Mouse (Mus musculus) forebrain, embryonic 12.5 days (tissue): ENCODE results near the gene Prr7. TPM values are rescaled to one million over a fixed set of nuclear protein-coding genes. Genes with fewer than 3 reads are reported as not detected.

Source experiments
- ATAC-seq: fragments of 200-750 bp; cut with Nextera tagmentation; 2 replicates; pipeline ENCODE4 v1.8.0; 2017; ENCODE audit warnings: moderate TSS enrichment; ENCODE audit not compliant: low FRiP score
- H3K27ac ChIP-seq: fragments of 300-500 bp; sonication (generic); 2 replicates; pipeline ENCODE4 v1.5.1; 2016; ENCODE audit warnings: mild to moderate bottlenecking
- H3K27me3 ChIP-seq: fragments of 300-500 bp; sonication (generic); 2 replicates; pipeline ENCODE4 v1.6.1; 2016; ENCODE audit warnings: mild to moderate bottlenecking
- H3K36me3 ChIP-seq: fragments of 300-500 bp; sonication (generic); replicated peaks from 2 replicates; pipeline ENCODE4 v1.6.1; 2016; ENCODE audit warnings: mild to moderate bottlenecking
- H3K4me1 ChIP-seq: fragments of 300-500 bp; sonication (generic); 2 replicates; pipeline ENCODE4 v1.6.1; 2016
- H3K4me2 ChIP-seq: fragments of 300-500 bp; sonication (generic); 2 replicates; pipeline ENCODE4 v1.6.1; 2016; ENCODE audit warnings: mild to moderate bottlenecking, moderate library complexity
- H3K4me3 ChIP-seq: fragments of 300-500 bp; sonication (generic); replicated peaks from 2 replicates; pipeline ENCODE4 v1.5.1; 2016; ENCODE audit warnings: mild to moderate bottlenecking
- H3K9ac ChIP-seq: fragments of 300-500 bp; sonication (generic); 2 replicates; pipeline ENCODE4 v1.6.1; 2016; ENCODE audit warnings: mild to moderate bottlenecking
- H3K9me3 ChIP-seq: fragments of 300-500 bp; sonication (generic); 2 replicates; pipeline ENCODE4 v1.6.1; 2016
- WGBS: fragments of 180-500 bp; shearing (Covaris S2); methylation state at CpG from one replicate; pipeline ENCODE4 v1.1.7; 2016; 5-methylcytosine and 5-hydroxymethylcytosine counted together
- polyA plus RNA-seq: library from polyadenylated mRNA; unstranded; fragments of >200 nt; fragmentation: Nextera tagmentation; extraction: Ambion mirVana; gene quantifications from 2 replicates; pipeline ENCODE4 v1.2.1, GENCODE M21; 2016

The Prr7 gene
- polyA plus RNA-seq, 1 experiment from 2014 or later = 2.7 TPM

DNA sequence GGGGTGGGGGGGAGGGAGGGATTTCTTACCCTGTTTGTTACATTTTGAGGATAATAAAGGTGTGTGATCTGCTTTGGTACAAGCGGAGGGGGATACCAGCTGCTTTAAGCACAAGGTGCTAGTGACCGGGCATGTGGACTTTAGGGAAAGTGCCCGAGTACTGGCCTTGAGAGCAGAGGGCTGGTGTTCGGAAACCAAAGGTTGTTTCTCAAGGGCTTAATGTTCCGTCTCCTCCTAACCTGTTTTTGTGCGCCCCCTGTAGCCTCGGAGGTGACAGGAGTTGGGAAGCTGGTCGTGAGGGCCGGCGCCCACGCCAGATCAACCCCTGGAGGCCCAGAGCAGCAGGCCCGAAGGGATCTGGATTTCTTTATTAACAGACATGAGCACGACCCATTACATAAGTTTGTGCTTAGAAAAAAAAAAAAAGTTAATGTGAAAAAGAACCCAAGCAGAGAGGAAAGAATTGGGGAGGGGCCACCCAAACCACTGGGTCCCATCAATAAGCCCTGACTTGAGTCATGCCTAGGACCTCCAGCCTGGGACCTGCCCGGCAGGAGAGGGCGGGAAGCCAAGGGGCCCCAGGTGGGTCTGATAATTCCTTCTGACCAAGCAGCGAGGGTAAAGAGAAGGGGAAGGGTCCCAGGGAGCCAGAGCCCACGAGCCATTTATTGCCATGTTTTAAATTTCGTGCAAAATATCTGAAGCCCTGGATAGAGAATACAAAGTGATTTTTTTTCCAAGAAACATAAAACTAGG is 9.2 kb downstream of the Prr7 start:
- H3K27ac ChIP-seq = peak overlapping the region; percentile 89
- no peak for ATAC-seq
- H3K36me3 ChIP-seq = peaks cover 51% of the 10 kb centered on the region
- peak overlapping the region; percentile 57 for H3K4me3 ChIP-seq
- peak overlapping the region; percentile 79 for H3K9ac ChIP-seq
- no peaks in the 10 kb centered on the region for H3K27me3 ChIP-seq
- no peaks in the 10 kb centered on the region for H3K9me3 ChIP-seq
- peaks cover 80% of the 10 kb centered on the region for H3K4me1 ChIP-seq
- H3K4me2 ChIP-seq = peak overlapping the region; percentile 99
- WGBS = 18% methylated on average over 18 of the region's 18 CpGs

- H3K27ac ChIP-seq = peak overlapping the region; percentile 50; the same call in 1 of the 2 replicates
- H3K27me3 ChIP-seq = no peaks in the 10 kb centered on the region
- no peak overlapping the region for H3K9ac ChIP-seq
- 66% methylated on average over 11 of the region's 11 CpGs for WGBS
- H3K4me1 ChIP-seq = peaks cover 73% of the 10 kb centered on the region
- H3K4me3 ChIP-seq = no peak overlapping the region; the same call in 1 of the 2 replicates
- ATAC-seq = no peak
- no peaks in the 10 kb centered on the region for H3K9me3 ChIP-seq
- peaks cover 56% of the 10 kb centered on the region for H3K36me3 ChIP-seq
- H3K4me2 ChIP-seq = peak overlapping the region; percentile 19; the same call in 1 of the 2 replicates
Measured at GRCm38 (mm10) chr13:55473961-55474360, 9.9 kb downstream of the Prr7 start.

DNA sequence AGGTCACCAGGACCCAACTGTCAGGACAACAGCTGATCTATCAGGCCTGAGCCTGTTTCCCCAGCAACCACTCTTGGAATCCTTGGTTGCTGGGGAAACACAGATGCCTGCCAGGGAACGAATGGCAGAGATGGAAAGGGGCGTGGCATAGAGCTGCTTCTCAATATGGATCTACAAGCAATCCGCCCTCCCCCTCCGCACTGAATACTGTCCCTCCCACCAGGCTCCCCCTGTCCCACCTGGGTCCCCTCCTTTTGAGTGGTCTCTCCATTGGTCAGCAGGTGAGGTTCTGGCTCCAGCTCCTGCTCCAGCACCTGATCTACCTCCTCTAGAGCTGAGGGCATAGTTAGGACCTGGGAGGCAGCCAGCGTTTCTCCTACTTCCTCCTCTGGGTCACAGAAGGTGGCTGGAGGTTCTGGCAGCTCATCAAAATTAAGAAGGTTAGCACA is 10.6 kb downstream of the Prr7 start:
- WGBS = 23% methylated on average over 5 of the region's 5 CpGs
- Histone ChIP-seq H3K4me2 (peak overlapping the region; percentile 19), H3K27me3 (no peaks in the 10 kb centered on the region), H3K27ac (peak overlapping the region; percentile 82), H3K9ac (peak overlapping the region; percentile 33; the same call in 1 of the 2 replicates), H3K4me1 (peaks cover 66% of the 10 kb centered on the region), H3K4me3 (no peak overlapping the region), H3K36me3 (peaks cover 63% of the 10 kb centered on the region), H3K9me3 (no peaks in the 10 kb centered on the region)
- ATAC-seq = peak; percentile 27

DNA sequence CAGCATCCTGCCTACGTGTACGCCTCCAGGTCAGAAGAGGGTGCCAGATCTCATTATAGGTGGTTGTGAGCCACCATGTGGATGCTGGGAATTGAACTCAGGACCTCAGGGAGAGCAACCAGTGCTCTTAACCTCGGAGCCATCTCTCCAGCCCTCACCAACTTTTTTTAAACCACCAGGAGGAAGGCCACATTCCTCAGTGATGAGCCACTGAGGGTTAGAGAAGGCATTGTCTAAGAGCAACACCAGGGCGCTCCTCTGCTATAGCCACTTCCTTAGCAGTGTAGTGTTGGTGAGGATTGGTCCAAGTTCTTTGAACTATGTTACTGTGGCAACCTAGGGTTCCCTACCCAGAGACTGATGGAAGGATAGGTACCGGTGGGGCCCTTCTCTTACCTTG is 11.7 kb downstream of the Prr7 start:
- ATAC-seq = no peak
- no peaks in the 10 kb centered on the region for H3K27me3 ChIP-seq
- H3K27ac ChIP-seq = peak overlapping the region; percentile 82

GRCm38 (mm10) chr13:55476256-55476655 is 12.2 kb downstream of the Prr7 start:
- H3K4me3 ChIP-seq = no peak overlapping the region
- 91% methylated on average over 8 of the region's 8 CpGs for WGBS
- no peak for ATAC-seq
- H3K9me3 ChIP-seq = no peaks in the 10 kb centered on the region
- peak overlapping the region; percentile 57 for H3K27ac ChIP-seq
- no peak overlapping the region for H3K9ac ChIP-seq
- no peaks in the 10 kb centered on the region for H3K27me3 ChIP-seq
- H3K36me3 ChIP-seq = peaks cover 79% of the 10 kb centered on the region
- H3K4me2 ChIP-seq = no peak overlapping the region
- peaks cover 50% of the 10 kb centered on the region for H3K4me1 ChIP-seq

More for the DNA sequence above, 11.7 kb downstream of the Prr7 start:
- H3K4me3 ChIP-seq = no peak overlapping the region
- H3K9ac ChIP-seq = no peak overlapping the region
- H3K36me3 ChIP-seq = peaks cover 74% of the 10 kb centered on the region
- H3K4me1 ChIP-seq = peaks cover 55% of the 10 kb centered on the region
- WGBS = 93% methylated on average over 5 of the region's 5 CpGs
- H3K9me3 ChIP-seq = no peaks in the 10 kb centered on the region
- no peak overlapping the region for H3K4me2 ChIP-seq

GRCm38 (mm10) chr13:55477492-55477891 is 13.4 kb downstream of the Prr7 start:
- H3K36me3 ChIP-seq = peaks cover 91% of the 10 kb centered on the region

GRCm38 (mm10) chr13:55478036-55478435 is 14.0 kb downstream of the Prr7 start:
- no peak overlapping the region for H3K9ac ChIP-seq
- H3K27me3 ChIP-seq = no peaks in the 10 kb centered on the region
- no peaks in the 10 kb centered on the region for H3K9me3 ChIP-seq
- H3K4me2 ChIP-seq = no peak overlapping the region
- ATAC-seq = no peak
- WGBS = 48% methylated on average over 5 of the region's 5 CpGs
- no peak overlapping the region for H3K4me3 ChIP-seq
- H3K27ac ChIP-seq = 0 out of 2 replicates have a peak overlapping the region, but pooled peaks have one; percentile 8
- H3K4me1 ChIP-seq = peaks cover 41% of the 10 kb centered on the region
- H3K36me3 ChIP-seq = peaks cover 96% of the 10 kb centered on the region

More at GRCm38 (mm10) chr13:55477492-55477891, 13.4 kb downstream of the Prr7 start:
- no peak overlapping the region for H3K4me2 ChIP-seq
- H3K27ac ChIP-seq = 0 out of 2 replicates have a peak overlapping the region, but pooled peaks have one; percentile 8
- H3K27me3 ChIP-seq = no peaks in the 10 kb centered on the region
- no peak overlapping the region for H3K9ac ChIP-seq
- no peaks in the 10 kb centered on the region for H3K9me3 ChIP-seq
- no peak for ATAC-seq
- no peak overlapping the region for H3K4me3 ChIP-seq
- 73% methylated on average over 16 of the region's 16 CpGs for WGBS
- peaks cover 41% of the 10 kb centered on the region for H3K4me1 ChIP-seq

DNA sequence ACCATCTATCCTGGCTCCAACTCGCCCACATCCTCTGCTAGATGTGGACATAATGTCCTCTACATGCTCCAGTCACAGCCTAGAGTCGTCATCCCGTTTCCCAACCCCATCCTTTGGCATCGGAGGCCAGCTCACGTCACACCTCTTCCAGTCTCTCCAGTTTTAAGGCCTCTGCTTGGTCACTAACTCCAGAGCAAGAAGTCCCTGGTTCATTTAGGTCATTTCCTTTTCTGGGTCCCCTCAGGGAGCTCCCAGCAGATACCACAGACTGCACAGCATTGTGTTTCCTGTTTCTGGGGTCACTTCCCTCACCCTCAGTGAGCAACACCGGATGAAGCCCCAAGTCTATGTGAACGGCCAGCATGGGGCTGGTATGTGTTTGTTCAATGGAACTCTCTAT is 14.9 kb downstream of the Prr7 start:
- H3K9me3 ChIP-seq = no peaks in the 10 kb centered on the region
- WGBS = 86% methylated on average over 7 of the region's 7 CpGs
- H3K27ac ChIP-seq = 0 out of 2 replicates have a peak overlapping the region, but pooled peaks have one; percentile 31
- H3K4me2 ChIP-seq = no peak overlapping the region
- no peak for ATAC-seq
- H3K36me3 ChIP-seq = peaks cover 92% of the 10 kb centered on the region
- H3K4me3 ChIP-seq = no peak overlapping the region
- H3K9ac ChIP-seq = no peak overlapping the region
- no peaks in the 10 kb centered on the region for H3K27me3 ChIP-seq
- peaks cover 41% of the 10 kb centered on the region for H3K4me1 ChIP-seq

- peaks cover 41% of the 10 kb centered on the region for H3K4me1 ChIP-seq
- peak overlapping the region; percentile 1; the same call in 1 of the 2 replicates for H3K27ac ChIP-seq
- no peaks in the 10 kb centered on the region for H3K9me3 ChIP-seq
- no peak overlapping the region for H3K9ac ChIP-seq
- H3K4me2 ChIP-seq = no peak overlapping the region
- H3K27me3 ChIP-seq = no peaks in the 10 kb centered on the region
- no peak overlapping the region for H3K4me3 ChIP-seq
- peaks cover 82% of the 10 kb centered on the region for H3K36me3 ChIP-seq
- ATAC-seq = no peak
Measured at GRCm38 (mm10) chr13:55479929-55480328, 15.9 kb downstream of the Prr7 start.

DNA sequence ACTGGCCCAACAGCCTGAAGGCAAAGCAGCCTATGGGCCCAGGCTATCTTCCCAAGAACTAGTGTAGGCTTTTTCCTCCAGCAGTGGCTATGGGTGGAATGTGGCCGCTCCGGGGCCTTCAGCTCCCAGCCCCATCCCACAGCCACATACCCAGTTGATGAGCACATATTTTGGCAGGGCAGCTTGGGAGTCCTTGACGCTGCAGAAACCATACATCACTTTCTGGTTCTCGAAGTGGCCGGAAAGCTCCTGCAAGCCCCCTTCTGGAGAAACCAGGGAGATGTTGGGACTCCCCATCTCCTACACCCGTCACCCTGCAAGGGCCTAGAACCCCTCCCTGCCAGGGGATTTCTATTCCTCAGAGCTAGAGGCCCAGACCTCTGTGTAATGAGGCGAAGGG is 18.5 kb downstream of the Prr7 start:
- ATAC-seq = no peak
- WGBS = 87% methylated on average over 7 of the region's 7 CpGs
- Histone ChIP-seq H3K4me2 (peak overlapping the region; percentile 75), H3K36me3 (peaks cover 59% of the 10 kb centered on the region), H3K27me3 (no peaks in the 10 kb centered on the region), H3K9me3 (no peaks in the 10 kb centered on the region), H3K4me3 (no peak overlapping the region), H3K27ac (peak overlapping the region; percentile 99; the same call in 1 of the 2 replicates), H3K9ac (0 out of 2 replicates have a peak overlapping the region, but pooled peaks have one; percentile 100), H3K4me1 (peaks cover 43% of the 10 kb centered on the region)

DNA sequence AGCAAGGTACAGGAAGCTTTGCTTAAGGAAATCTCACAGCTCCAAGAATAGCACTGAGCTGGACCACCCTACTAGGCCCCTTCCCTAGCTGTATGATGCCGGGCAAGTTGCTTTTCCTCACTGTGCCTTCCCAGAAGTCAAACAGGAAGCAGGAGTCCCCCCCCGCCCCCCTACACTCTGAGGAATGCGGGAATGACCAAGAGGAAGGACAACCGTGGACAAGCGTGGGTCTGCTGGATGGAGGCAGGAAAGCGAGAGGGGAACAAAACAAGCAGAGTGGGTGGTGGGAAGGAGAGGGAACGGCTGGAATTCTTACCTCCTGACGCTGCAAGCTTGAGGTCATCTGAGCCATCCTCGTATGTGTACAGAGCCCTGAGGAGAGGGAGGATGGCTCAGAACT is 19.0 kb downstream of the Prr7 start:
- H3K4me2 ChIP-seq = peak overlapping the region; percentile 75
- no peaks in the 10 kb centered on the region for H3K9me3 ChIP-seq
- no peak for ATAC-seq
- peaks cover 54% of the 10 kb centered on the region for H3K36me3 ChIP-seq
- H3K4me1 ChIP-seq = peaks cover 44% of the 10 kb centered on the region
- peak overlapping the region; percentile 99 for H3K27ac ChIP-seq
- H3K4me3 ChIP-seq = peak overlapping the region; percentile 98
- peak overlapping the region; percentile 100 for H3K9ac ChIP-seq
- WGBS = 59% methylated on average over 9 of the region's 9 CpGs
- H3K27me3 ChIP-seq = no peaks in the 10 kb centered on the region

DNA sequence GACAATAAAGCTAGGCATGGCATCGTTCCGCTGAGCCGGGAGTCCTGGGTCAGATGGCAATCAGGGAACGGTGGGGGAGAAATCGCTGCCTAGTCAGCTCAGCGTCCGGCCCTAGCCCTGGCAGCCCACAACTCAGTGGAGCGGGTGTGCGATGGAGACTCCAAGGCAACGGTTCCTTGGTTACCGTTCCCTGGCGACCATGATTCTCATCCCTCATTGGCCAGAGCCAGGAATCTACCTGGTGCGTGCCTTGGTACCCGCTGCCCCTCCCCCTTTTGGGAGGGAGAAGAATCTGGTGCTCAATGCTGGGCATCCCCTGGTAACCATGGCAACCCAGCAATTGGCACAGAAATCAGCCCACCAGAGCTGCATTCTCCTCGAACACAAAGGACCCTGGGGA is 19.5 kb downstream of the Prr7 start:
- Histone ChIP-seq H3K9me3 (no peaks in the 10 kb centered on the region), H3K36me3 (peaks cover 51% of the 10 kb centered on the region), H3K9ac (peak overlapping the region; percentile 100), H3K4me2 (peak overlapping the region; percentile 75), H3K27ac (peak overlapping the region; percentile 99), H3K4me3 (peak overlapping the region; percentile 98), H3K27me3 (no peaks in the 10 kb centered on the region), H3K4me1 (peaks cover 49% of the 10 kb centered on the region)
- 10% methylated on average over 15 of the region's 15 CpGs for WGBS
- ATAC-seq = peak; percentile 79
